Mouse (Mus musculus): Measurements from ENCODE around the gene Phc3.
"Not testable (repeated sequence)": the region's sequence is repeated elsewhere in the genome, so short reads cannot be mapped to it uniquely, and the experiment has no call there.

Phc3 gene

GRCm38 (mm10) chr3:30868625-30869024 lies 100.6 kb downstream of the Phc3 start:
- no peak for DNase-seq (ENCODE audit: low spot score)

- DNase-seq (ENCODE audit: low spot score): no peak
Measured at GRCm38 (mm10) chr3:30868176-30868575, 101.0 kb downstream of the Phc3 start.

- DNase-seq (ENCODE audit: low spot score): peak; percentile 30
Measured at GRCm38 (mm10) chr3:30864640-30865039, 104.6 kb downstream of the Phc3 start.

GRCm38 (mm10) chr3:30863712-30864435 lies 105.3 kb downstream of the Phc3 start:
- no peak for DNase-seq (ENCODE audit: low spot score)

GRCm38 (mm10) chr3:30860705-30861104 lies 108.5 kb downstream of the Phc3 start:
- no peak for DNase-seq (ENCODE audit: low spot score)

DNA sequence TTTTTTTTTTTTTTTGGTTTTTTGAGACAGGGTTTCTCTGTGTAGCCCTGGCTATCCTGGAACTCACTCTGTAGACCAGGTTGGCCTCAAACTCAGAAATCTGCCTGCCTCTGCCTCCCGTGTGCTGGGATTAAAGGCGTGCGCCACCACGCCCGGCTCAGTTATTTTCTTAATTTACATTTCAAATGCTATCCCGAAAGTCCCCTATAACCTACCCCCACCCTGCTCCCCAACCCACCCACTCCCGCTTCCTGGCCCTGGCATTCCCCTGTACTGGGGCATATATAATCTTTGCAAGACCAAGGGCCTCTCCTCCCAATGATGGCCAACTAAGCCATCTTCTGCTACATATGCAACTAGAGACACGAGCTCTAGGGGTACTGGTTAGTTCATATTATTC lies 109.6 kb downstream of the Phc3 start:
- DNase-seq (ENCODE audit: low spot score): not testable (repeated sequence)

DNA sequence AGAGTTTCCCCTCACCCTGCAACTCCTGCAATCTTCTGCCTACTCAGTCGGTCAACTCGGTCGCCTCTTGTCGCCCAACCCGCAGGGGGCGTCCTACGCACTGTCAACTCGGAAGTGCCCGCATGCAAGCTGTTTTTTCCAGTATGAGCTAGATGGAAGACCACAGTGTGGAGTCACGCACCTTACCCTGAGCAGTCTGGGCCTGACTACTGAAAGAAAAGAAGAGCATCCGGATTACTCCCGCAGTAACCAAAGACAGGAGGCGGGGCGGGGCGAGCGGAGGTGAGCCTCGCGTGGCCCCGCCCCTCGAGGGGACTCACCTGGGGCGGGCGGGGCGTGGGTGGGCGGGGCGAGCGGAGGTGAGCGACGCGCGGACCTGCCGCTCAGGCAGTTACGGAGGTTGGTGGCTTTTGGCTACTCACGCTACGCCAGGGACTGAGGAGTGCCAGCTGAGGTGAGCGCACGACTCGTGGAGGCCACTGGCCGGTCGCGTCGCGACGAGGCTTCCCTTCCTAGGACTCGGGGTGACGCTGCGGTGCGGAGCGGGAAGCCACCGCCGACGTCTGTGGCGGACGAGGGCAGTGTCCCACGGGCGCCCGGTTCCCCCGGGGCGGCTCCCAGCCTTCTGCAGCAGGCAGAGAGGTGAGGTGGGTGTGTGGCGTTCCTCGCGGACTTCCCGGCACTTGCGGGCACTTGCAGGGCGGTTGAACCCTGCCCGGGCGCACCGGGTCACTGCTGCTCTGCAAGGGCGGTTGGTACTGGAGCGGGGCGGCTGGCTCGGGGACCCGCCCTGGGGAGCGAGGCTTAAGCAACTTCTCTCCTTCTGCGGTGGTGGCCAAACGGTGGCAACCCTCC lies 113.4 kb downstream of the Phc3 start, which contains the start of gene Gpr160:
Gpr160 (plus strand) TSS at position 347 of the 855 bp plus-strand sequence.
- peak; percentile 76 for DNase-seq (ENCODE audit: low spot score)

GRCm38 (mm10) chr3:30853596-30853995 lies 115.6 kb downstream of the Phc3 start:
- DNase-seq (ENCODE audit: low spot score): no peak

DNA sequence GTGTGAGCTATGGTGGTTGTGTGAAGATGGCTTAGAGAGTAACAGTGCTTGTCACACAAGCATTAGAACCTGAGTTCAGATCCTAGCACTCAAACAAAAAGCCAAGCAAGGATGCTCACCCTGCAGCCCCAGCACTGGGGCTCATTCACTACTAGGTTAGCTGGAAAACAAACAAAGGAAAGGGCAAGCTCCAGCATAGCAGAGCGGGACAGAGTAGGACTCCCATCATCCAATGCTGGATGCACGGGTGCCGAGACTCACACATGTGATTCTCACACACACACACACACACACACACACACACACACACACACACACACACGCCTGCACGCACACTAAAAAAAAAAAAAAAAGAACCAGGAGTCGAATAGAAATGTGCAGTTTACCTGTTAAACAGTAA lies 117.8 kb downstream of the Phc3 start:
- DNase-seq (ENCODE audit: low spot score): no peak
